Mouse (Mus musculus): ENCODE measurements around the gene Olah.

Gene Olah

DNA sequence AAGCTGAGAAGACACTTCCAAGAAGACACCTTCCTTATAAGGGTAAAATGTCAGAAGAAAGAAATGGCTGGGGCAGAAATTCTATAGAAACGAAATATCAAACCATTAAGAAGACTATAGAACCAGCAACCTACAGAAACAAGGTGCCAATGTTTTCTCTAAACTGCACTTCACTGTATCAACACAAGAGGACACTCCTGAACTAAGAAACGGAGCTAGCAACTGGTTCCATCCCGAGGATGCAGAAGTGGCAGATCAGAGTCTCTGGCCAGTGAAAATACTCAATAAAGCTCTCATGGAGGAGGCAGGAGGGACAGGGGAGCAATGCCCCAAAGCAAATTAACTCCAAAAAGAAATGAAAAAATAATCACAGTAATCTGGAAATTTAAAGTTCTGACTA lies 48.1 kb downstream of the Olah start:
- no peak for DNase-seq

DNA sequence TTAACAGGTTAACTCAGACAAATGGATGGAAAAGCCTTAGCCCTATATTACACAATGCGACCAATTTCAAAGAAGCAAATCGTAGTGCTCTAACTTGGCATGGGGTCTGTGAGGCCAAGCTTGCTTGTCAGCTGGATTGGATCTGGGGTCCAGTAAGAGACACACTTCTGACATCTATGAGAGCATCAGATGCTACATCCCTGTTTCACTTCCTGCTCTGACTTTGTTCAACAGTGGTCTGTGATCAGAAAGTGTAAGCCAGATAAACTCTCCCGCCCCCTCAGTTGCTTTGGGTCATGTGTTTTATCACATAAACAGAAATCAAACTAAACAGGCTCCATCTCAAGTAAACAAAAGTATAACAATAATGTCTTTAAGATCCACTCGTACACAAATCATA lies 48.6 kb downstream of the Olah start:
- no peak for DNase-seq

DNA sequence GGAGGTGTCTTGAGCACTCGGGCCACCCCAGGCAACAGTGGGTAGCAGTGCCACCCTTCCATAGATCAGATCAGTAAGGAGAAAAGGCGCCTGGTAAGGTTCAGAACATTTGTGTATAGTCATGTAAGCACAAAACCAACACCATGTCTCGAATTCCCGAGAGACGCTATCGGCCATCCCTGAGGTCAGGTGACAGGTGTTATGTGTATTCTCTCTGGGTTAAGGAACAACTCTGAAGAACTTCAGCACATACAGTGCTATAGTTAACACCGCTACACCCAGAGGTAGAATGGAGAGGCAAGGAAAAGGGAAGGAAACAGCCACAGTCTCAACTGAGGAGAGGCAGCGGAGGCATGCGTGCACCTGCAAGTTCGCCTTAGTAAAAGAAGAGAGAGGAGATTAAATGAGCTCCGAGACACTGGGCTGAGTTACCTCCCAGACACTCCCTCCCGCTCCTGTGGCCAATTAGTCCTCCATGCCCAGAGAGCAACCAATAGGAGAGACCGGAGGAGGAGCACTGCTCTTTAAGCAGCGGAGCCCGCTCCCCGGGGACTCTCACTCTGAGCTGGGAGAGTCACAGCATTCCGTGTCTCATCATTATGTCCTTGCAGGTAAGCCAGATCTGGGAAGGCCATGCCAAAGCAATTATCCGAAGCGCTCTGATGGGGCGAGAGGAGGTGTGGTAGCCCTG lies 61.3 kb downstream of the Olah start, which contains the start of gene Acbd7:
Gene Acbd7 (plus strand): TSS at position 558 of the 691 bp plus-strand sequence.
- peak; percentile 60 for DNase-seq

DNA sequence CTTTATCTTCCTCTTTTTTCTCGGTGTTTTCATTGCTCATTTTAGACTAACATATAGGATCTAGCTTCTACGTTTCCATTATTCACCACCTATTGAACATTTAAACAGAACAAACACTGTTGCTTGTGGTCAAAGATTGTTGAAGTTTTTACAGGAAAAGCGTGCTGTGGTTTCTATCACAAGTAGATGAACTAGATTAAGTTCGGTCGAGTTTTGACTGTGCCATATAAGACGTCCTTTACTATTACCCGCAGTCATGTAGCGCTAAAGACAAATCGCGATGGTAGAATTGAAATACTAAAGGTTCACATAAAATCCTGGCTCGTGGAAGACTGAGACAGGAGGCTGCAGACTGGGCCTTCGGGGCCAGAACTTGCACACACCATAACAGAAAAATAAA lies 63.2 kb downstream of the Olah start:
- no peak for DNase-seq

DNA sequence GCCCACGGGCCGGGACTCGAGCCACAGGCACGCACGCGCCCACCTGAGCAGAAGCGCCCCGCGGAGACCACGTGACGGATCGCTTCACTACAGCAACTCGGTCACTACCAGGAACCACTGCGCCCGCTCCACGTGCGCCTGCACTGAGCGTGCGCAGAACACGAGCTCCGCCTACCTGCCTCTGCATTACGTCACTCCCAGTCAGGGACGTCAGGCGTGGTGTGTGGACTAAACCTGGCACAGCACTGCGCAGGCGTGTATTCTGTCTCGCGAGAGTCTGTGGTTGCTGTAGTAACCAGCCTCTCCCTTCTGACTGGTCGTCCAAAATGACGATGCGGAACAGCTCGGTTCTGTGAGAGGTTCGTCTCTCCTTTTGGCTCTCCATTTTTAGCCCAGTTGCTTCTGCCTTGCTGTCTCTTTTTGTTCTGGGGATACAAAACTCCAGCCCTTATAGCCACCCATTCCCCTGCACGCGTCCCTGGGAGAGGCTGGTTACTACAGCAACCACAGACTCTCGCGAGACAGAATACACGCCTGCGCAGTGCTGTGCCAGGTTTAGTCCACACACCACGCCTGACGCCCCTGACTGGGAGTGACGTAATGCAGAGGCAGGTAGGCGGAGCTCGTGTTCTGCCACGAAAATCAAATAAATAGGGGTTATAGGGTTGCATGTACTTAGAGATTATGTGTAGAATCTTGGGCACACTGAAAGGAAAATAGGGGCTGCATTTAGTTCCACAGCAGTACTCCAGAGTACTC lies 64.3 kb downstream of the Olah start, which contains the start of gene Rpp38:
Gene Rpp38 (minus strand): TSS at position 160 of the 759 bp plus-strand sequence.
- DNase-seq: peak; percentile 92

DNA sequence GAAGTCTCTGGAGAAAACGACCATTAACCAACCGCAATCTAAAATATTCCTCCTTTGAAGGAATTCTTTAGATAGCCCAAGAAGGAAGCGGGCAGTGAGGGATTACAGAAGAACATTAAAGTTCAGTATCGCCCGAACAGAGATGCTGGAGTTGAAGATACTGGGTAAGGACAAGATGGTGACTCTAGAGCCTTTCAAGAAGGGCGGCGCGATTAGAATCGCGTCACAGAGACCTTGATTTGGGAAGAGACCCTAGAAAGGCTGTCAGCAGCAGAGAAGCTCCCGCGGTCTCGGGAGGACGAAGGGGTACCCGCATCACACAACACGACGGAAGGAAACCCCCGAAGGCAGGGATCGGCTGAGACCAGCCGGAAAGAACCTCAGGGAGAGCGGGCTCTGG lies 65.0 kb downstream of the Olah start:
- DNase-seq: no peak

DNA sequence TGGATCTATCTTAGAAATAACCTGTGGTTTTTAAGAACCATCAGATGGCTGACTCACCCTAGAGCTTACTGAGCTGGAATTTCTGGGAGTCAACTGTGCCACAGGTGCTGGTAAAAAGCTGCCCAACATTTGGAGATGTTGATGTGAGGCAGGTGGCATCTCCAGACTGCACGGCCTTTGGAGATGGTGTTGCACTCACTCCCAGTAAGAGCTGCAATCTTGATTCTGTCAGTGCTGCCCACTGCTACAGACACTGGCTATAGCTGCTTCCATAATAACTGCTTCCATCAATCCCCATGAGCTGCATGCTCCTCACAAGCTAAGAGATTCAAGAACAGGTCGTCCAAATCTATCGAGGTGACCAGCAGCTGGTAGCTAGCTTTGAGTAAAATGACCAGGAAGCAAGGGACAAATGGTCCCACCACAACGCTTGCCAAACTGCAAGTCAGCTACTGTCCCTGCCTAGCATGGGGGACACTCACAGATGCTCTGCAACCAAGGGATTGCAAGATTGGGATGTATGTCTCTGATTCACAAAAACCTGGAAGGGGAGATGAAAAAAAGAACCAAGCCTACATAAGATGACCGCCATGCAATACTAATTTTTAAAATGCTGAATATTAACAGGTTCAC lies 65.8 kb downstream of the Olah start:
- no peak for DNase-seq

DNA sequence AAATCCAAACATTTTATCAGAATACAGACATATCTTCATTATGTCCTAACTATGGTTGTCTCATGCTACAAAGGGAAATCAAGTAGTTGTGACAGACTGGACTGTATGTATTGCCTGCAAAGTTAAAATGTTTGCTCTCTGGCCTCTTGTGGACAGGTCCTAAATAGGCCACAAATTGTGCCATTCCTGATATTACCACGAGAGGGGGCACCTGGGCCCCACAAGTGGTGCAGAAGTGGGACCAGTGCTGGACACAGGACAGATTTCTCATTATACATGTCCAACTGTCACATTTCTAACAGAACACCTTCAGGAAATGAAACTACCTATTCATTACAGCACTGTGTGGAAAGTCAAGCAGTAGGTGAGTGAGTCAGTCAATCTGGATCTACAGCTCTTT lies 69.7 kb downstream of the Olah start:
- peak; percentile 44 for DNase-seq

DNA sequence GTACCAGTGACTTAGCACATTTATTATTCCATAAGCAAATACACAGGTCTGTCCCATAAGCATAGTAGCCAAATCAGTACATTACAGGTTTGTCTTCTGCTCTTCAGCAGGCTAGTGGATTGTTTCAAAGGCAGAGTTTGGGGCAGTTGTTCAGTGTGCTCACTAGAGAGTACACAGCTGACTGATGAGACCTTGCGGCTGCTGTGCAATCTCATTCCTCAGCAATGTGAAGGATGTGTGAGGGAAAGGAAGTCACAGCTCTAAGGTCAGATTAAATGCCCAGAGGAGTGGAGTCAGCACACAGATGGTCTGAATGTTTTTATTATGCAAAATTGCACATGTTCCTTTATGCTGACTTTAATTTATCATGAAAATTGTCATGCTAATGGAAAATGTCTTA lies 70.5 kb downstream of the Olah start:
- DNase-seq: no peak

DNA sequence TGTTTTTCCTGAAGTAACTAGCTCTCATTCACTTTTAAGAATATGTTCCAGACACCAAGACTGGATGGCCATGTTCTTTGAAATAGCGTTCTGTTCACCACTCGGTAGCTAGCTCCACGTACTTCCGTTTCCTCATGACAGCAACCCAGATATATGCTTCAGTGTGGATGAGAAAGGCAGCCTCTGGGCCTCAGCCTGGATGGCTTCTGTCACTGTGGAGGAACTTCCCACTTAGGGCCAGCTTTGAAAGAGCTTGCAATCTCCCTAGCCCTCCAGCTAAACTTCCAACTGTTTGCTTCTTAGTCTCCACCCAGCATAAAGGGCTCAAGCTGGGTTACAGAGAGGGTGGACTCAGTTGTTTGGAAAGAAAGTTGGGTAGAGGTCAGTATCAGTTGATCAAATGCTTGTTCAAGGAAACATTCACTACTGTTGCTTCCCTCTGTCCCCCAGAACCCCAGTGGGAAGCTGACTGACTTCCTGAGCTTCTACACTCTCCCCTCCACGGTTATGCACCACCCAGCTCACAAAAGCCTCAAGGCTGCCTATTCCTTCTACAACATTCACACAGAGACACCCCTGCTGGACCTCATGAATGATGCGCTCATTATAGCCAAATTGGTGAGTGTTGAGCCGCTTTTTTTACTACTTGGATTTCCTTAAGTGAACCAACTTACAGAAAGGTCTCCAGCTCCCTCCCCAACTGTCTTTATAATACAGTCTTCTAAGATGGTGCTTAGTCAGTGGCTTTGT lies 72.5 kb downstream of the Olah start:
- no peak for DNase-seq

DNA sequence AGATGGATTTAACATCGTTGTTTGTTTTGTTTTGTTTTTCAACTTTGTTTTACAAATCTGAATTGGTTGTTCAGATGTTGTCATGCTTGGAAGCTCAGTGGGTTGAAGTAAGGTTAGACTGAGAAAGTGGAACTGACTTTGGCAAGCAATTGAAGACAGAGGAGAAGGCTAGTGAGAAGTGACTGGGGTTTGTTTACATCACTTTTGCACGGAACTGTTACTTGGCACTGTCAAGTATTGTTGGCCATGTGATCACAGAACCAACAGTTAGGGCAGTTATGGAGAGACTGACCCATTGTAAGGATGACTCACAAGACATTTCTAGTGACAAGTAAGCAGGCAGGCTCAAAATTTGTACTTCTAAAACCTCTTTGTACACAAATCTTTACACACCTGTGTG lies 73.9 kb downstream of the Olah start:
- no peak for DNase-seq

DNA sequence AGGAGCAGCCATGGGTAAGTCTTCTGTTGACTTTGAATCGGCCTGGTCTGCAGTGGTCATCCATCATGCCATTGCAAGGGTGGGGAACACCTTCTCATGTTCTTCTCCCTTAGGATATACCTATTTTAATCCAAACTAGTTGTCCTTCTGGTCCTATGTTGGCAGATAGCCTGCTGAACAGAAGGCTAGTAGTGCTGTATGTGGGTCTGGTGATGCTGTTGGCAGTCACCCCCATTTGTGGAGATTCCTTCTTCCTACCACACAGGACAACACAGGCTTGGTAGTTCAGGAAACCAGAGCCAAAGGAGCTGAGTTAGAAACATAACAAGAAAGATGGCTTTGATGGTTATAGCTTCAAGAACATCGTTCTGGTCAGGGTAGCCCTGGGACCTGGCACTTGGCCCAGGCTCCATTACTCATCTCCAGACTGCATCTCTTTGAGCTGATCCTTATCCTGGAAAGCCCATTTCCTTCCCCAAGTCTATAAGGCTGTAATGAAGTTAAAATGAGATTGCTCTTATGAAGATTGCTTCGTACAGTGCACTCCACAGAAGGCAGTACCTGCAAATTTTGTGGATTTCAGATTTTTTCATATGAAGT lies 91.5 kb downstream of the Olah start:
- DNase-seq: no peak

DNA sequence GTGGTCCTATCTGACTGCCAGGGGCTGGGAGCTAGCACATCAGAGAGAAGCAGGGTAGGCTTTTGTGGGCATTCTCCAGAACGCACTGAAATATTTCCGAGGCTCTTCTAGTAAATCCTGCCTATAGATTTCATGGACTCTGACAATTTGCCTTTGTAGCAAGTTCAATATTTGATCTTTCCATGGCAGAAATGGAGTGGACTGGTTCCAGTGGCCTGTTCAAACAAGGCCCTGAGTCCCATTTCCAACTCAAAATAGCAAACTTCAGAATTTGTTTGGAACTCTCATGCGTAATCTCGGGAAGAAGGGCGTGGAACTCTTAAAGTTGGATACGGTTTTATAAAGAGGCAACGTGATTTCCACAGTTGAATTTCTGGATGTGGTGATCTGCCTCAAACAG lies 101.2 kb downstream of the Olah start:
- DNase-seq: no peak

DNA sequence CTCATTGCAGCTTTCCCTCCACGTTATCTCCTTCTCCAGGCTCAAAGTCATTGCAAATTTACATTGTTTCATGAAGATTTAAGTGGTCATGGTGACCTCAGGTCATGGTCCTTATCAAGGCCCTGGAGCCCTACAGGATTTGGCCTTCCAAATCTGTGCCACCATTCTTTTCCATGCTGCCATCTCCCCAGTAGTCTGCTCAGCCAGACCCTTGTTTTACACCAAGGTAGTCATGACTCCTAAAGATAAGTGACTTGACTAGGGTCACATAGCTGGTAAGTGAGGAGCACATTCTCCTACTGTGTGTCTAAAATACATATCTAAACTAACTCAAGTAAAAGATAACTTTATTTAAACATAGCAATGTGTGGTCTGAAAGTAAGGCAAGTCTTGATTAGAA lies 104.8 kb downstream of the Olah start:
- DNase-seq: no peak

Data from right cerebral cortex, postnatal 4 days (tissue).